Mouse (Mus musculus) limb, embryonic 15.5 days (tissue): ENCODE measurements around the gene 9130204L05Rik. TPM values are rescaled to one million over a fixed set of nuclear protein-coding genes. Genes with fewer than 3 reads are reported as not detected.

Experiments
- ATAC-seq: fragments of 200-750 bp; cut with Nextera tagmentation; 2 replicates; pipeline ENCODE4 v1.8.0; 2017; ENCODE audit warnings: low read depth, moderate TSS enrichment; ENCODE audit not compliant: insufficient number of reproducible peaks, low FRiP score, low TSS enrichment
- H3K27ac ChIP-seq: fragments of 300-500 bp; sonication (generic); 2 replicates; pipeline ENCODE4 v1.5.1; 2015; ENCODE audit warnings: moderate library complexity, mild to moderate bottlenecking, inconsistent platforms
- H3K27me3 ChIP-seq: fragments of 300-500 bp; sonication (generic); 2 replicates; pipeline ENCODE4 v1.6.1; 2015; ENCODE audit warnings: inconsistent platforms
- H3K36me3 ChIP-seq: fragments of 300-500 bp; sonication (generic); 2 replicates; pipeline ENCODE4 v1.6.1; 2015; ENCODE audit warnings: inconsistent platforms
- H3K4me1 ChIP-seq: fragments of 300-500 bp; sonication (generic); 2 replicates; pipeline ENCODE4 v1.6.1; 2015; ENCODE audit warnings: inconsistent platforms
- H3K4me2 ChIP-seq: fragments of 300-500 bp; sonication (generic); 2 replicates; pipeline ENCODE4 v1.6.1; 2015; ENCODE audit warnings: mild to moderate bottlenecking, inconsistent platforms
- H3K4me3 ChIP-seq: fragments of 300-500 bp; sonication (generic); 2 replicates; pipeline ENCODE4 v1.5.1; 2015; ENCODE audit warnings: mild to moderate bottlenecking, inconsistent platforms
- H3K9ac ChIP-seq: fragments of 300-500 bp; sonication (generic); 2 replicates; pipeline ENCODE4 v1.6.1; 2015; ENCODE audit warnings: inconsistent platforms
- H3K9me3 ChIP-seq: fragments of 300-500 bp; sonication (generic); 2 replicates; pipeline ENCODE4 v1.6.1; 2016; ENCODE audit warnings: inconsistent platforms
- WGBS: fragments of 180-500 bp; shearing (Covaris S2); methylation state at CpG from one replicate; pipeline ENCODE4 v1.1.7; 2015; 5-methylcytosine and 5-hydroxymethylcytosine counted together
- polyA plus RNA-seq: library from polyadenylated mRNA; unstranded; fragments of >200 nt; fragmentation: Nextera tagmentation; extraction: Ambion mirVana; gene quantifications from 2 replicates; pipeline ENCODE4 v1.2.1, GENCODE M21; 2015

Gene 9130204L05Rik
- polyA plus RNA-seq: not detected in 2 replicates

- no peak within 1 kb of the TSS for H3K9ac ChIP-seq
- no peaks in the 10 kb centered on the region for H3K4me1 ChIP-seq
- H3K27me3 ChIP-seq: no peaks in the 10 kb centered on the region
- no peaks in the 10 kb centered on the region for H3K36me3 ChIP-seq
- no peak within 1 kb of the TSS for H3K27ac ChIP-seq
- H3K9me3 ChIP-seq: no peaks in the 10 kb centered on the region
- no peak for ATAC-seq
- WGBS: 59% methylated on average over 2 of the region's 2 CpGs
- H3K4me3 ChIP-seq: no peak within 1 kb of the TSS
- no peak within 1 kb of the TSS for H3K4me2 ChIP-seq
Measured at GRCm38 (mm10) chr3:91090703-91091102, at the start of gene 9130204L05Rik. Gene 9130204L05Rik (minus strand): TSS chr3:91090803.

- no peak for ATAC-seq
Measured at GRCm38 (mm10) chr3:91108696-91109095, 18.1 kb upstream of the 9130204L05Rik start.

GRCm38 (mm10) chr3:91059211-91059610 is 31.4 kb downstream of the 9130204L05Rik start:
- Histone ChIP-seq H3K4me2 (no peak overlapping the region), H3K4me1 (no peaks in the 10 kb centered on the region), H3K9ac (no peak overlapping the region), H3K9me3 (no peaks in the 10 kb centered on the region), H3K4me3 (no peak overlapping the region), H3K36me3 (no peaks in the 10 kb centered on the region), H3K27me3 (no peaks in the 10 kb centered on the region), H3K27ac (no peak overlapping the region)
- WGBS: 3% methylated on average over 1 of the region's 1 CpGs
- no peak for ATAC-seq

More at GRCm38 (mm10) chr3:91108696-91109095, 18.1 kb upstream of the 9130204L05Rik start:
- Histone ChIP-seq H3K27me3 (no peaks in the 10 kb centered on the region), H3K4me3 (no peak overlapping the region), H3K27ac (no peak overlapping the region), H3K9ac (no peak overlapping the region), H3K4me1 (no peaks in the 10 kb centered on the region), H3K36me3 (no peaks in the 10 kb centered on the region), H3K9me3 (no peaks in the 10 kb centered on the region), H3K4me2 (no peak overlapping the region)

- H3K9ac ChIP-seq: no peak overlapping the region
- H3K27me3 ChIP-seq: no peaks in the 10 kb centered on the region
- WGBS: 16% methylated on average over 1 of the region's 1 CpGs
- no peaks in the 10 kb centered on the region for H3K36me3 ChIP-seq
- ATAC-seq: no peak
- no peaks in the 10 kb centered on the region for H3K9me3 ChIP-seq
- H3K4me2 ChIP-seq: no peak overlapping the region
- H3K4me3 ChIP-seq: no peak overlapping the region
- no peak overlapping the region for H3K27ac ChIP-seq
- no peaks in the 10 kb centered on the region for H3K4me1 ChIP-seq
Measured at GRCm38 (mm10) chr3:91052654-91053053, 37.9 kb downstream of the 9130204L05Rik start.
